Mouse (Mus musculus) embryonic facial prominence, embryonic 13.5 days (tissue): ENCODE results near the gene Ccdc126. TPM values are rescaled to one million over a fixed set of nuclear protein-coding genes. Genes with fewer than 3 reads are reported as not detected.
A peak's percentile ranks its signal among the peaks of the same experiment; 100 is the strongest.

Experiments
- ATAC-seq: fragments of 200-750 bp; cut with Nextera tagmentation; 2 replicates; pipeline ENCODE4 v1.8.0; 2017; ENCODE audit warnings: low read depth; ENCODE audit not compliant: insufficient number of reproducible peaks, insufficient read depth, low FRiP score, low TSS enrichment
- H3K27ac ChIP-seq: fragments of 300-500 bp; sonication (generic); 2 replicates; pipeline ENCODE4 v1.5.1; 2015; ENCODE audit warnings: moderate library complexity, mild to moderate bottlenecking, inconsistent platforms
- H3K27me3 ChIP-seq: fragments of 300-500 bp; sonication (generic); 2 replicates; pipeline ENCODE4 v1.6.1; 2015; ENCODE audit warnings: mild to moderate bottlenecking, inconsistent platforms
- H3K36me3 ChIP-seq: fragments of 300-500 bp; sonication (generic); 2 replicates; pipeline ENCODE4 v1.6.1; 2015; ENCODE audit warnings: mild to moderate bottlenecking, inconsistent platforms
- H3K4me1 ChIP-seq: fragments of 300-500 bp; sonication (generic); 2 replicates; pipeline ENCODE4 v1.6.1; 2015; ENCODE audit warnings: inconsistent platforms
- H3K4me2 ChIP-seq: fragments of 300-500 bp; sonication (generic); 2 replicates; pipeline ENCODE4 v1.6.1; 2015; ENCODE audit warnings: moderate library complexity, mild to moderate bottlenecking, inconsistent platforms
- H3K4me3 ChIP-seq: fragments of 300-500 bp; sonication (generic); 2 replicates; pipeline ENCODE4 v1.5.1; 2015; ENCODE audit warnings: mild to moderate bottlenecking, inconsistent platforms
- H3K9ac ChIP-seq: fragments of 300-500 bp; sonication (generic); 2 replicates; pipeline ENCODE4 v1.6.1; 2015; ENCODE audit warnings: mild to moderate bottlenecking, inconsistent platforms
- H3K9me3 ChIP-seq: fragments of 300-500 bp; sonication (generic); 2 replicates; pipeline ENCODE4 v1.6.1; 2016; ENCODE audit warnings: inconsistent platforms
- WGBS: fragments of 180-500 bp; shearing (Covaris S2); methylation state at CpG from one replicate; pipeline ENCODE4 v1.1.7; 2015; ENCODE audit warnings: mixed read lengths; 5-methylcytosine and 5-hydroxymethylcytosine counted together
- polyA plus RNA-seq: library from polyadenylated mRNA; unstranded; fragments of >200 nt; fragmentation: Nextera tagmentation; extraction: Ambion mirVana; gene quantifications from 2 replicates; pipeline ENCODE4 v1.2.1, GENCODE M21; 2015

Ccdc126 gene
- polyA plus RNA-seq, 1 experiment from 2014 or later: 11.1 TPM

DNA sequence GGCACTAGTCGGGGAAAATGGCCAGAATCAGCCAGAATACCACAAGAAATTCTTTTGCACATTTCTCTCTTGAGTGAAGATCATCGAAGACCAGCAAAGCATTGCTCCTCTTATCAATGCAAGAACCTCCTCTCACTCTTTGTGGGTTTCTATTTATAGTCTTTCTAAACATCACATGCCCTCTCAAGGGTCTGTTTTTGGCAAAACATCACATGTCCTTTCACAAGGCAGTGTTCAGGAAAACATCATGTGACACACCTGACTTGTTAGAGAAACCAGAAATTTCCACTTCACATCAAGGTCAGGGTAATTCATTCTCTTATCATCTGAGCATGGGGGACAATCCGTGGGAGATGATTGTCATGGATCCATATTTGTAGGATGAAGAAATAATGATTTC lies 35.5 kb downstream of the Ccdc126 start:
- no peak overlapping the region for H3K9ac ChIP-seq
- no peaks in the 10 kb centered on the region for H3K27me3 ChIP-seq
- H3K4me2 ChIP-seq: no peak overlapping the region
- 85% methylated on average over 3 of the region's 3 CpGs for WGBS
- no peak for ATAC-seq
- no peak overlapping the region for H3K27ac ChIP-seq
- no peaks in the 10 kb centered on the region for H3K4me1 ChIP-seq
- H3K36me3 ChIP-seq: no peaks in the 10 kb centered on the region
- H3K4me3 ChIP-seq: no peak overlapping the region
- no peaks in the 10 kb centered on the region for H3K9me3 ChIP-seq

DNA sequence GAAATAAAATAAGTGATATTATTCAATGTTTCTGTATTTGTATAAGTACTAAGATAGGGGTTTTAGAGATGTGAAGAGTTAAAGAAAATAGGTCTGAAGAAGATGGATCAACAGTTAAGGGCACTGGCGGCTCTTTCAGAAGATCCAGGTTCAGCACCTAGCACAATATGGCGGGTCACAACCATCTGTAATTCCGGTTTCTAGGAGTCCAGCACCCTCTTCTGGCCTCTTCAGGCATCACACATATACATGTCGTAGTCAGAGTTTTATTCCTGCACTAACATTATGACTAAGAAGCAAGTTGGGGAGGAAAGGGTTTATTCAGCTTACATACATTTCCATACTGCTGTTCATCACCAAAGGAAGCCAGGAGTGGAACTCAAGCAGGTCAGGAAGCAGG lies 36.1 kb downstream of the Ccdc126 start:
- Histone ChIP-seq H3K36me3 (no peaks in the 10 kb centered on the region), H3K4me2 (no peak overlapping the region), H3K27me3 (no peaks in the 10 kb centered on the region), H3K4me1 (no peaks in the 10 kb centered on the region), H3K27ac (no peak overlapping the region), H3K4me3 (no peak overlapping the region), H3K9me3 (no peaks in the 10 kb centered on the region), H3K9ac (no peak overlapping the region)
- 73% methylated on average over 4 of the region's 4 CpGs for WGBS
- no peak for ATAC-seq

DNA sequence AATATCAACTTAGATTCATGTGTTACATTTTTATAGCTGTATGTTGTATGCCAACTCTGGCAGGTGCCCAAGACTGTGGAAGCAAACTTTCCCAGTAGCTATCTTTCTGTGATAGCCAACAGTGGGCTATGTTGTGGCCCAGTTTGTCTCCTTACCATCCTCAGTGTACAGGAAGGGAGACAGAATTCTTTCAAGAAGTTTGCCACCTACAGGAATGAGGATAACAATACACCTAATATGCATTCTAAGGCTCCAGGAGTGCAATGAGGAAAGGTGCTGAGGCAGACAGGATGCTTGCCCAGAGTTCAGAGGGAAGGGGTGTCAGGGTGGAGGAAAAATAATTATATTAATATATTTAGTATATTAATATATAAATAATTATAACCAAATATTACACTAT lies 41.3 kb downstream of the Ccdc126 start:
- Histone ChIP-seq H3K36me3 (no peaks in the 10 kb centered on the region), H3K4me1 (no peaks in the 10 kb centered on the region), H3K27ac (no peak overlapping the region), H3K27me3 (no peaks in the 10 kb centered on the region), H3K9ac (no peak overlapping the region), H3K4me3 (no peak overlapping the region), H3K9me3 (no peaks in the 10 kb centered on the region), H3K4me2 (no peak overlapping the region)
- no peak for ATAC-seq

DNA sequence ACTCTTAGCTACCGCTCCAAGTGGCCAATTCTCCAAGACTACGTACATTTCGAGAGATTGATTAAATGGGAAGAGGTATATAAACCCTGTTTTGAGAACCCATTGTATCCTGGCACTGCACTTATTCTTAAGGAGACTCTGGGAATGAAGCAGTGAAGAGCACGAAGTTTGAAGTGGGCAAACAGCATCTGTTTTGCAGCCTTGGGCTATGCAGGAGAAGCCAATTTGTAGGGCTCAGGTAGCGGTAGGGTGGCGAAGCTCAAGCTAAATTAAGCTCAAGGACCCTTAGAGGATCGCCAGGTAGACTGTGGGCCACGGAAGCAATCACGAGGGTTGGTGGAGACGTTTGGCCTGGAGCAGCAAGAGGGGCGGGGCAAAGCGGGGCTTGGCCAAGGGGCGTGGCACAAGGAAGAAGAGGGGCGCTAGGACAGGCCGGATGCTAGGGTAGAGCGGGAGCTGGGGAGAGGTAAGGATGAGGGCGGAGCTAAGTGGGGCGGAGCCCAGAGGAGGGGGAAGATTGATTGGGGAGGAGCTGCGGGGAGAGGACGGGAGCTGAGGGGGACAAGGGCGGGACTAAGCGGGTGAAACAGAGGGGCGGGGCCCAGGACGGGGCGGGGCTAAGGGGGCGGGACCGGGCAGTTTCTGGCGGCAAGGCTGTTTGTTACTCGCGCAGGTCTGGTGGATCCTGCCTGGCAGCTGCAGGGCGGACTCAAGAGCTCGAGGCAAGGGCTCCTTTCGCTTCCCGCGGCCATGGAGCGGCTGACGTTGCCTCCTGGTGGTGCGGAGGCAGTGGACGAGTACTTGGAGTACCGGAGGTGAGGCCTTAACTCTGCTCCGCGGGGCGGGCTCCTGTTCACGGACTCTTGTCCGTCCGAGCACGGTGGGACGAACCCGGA lies 48.3 kb downstream of the Ccdc126 start, which contains the start of gene Fam221a:
Fam221a (plus strand) TSS at position 581 of the 896 bp plus-strand sequence.
- H3K36me3 ChIP-seq: no peaks in the 10 kb centered on the region
- peak within 1 kb of the TSS; percentile 63 for H3K4me3 ChIP-seq
- peak within 1 kb of the TSS; percentile 78 for H3K9ac ChIP-seq
- peak within 1 kb of the TSS; percentile 83 for H3K4me2 ChIP-seq
- peak within 1 kb of the TSS; percentile 86 for H3K27ac ChIP-seq
- no peaks in the 10 kb centered on the region for H3K27me3 ChIP-seq
- no peaks in the 10 kb centered on the region for H3K9me3 ChIP-seq
- 3% methylated on average over 49 of the region's 49 CpGs for WGBS
- peaks cover 8% of the 10 kb centered on the region for H3K4me1 ChIP-seq
- peak; percentile 95 for ATAC-seq

DNA sequence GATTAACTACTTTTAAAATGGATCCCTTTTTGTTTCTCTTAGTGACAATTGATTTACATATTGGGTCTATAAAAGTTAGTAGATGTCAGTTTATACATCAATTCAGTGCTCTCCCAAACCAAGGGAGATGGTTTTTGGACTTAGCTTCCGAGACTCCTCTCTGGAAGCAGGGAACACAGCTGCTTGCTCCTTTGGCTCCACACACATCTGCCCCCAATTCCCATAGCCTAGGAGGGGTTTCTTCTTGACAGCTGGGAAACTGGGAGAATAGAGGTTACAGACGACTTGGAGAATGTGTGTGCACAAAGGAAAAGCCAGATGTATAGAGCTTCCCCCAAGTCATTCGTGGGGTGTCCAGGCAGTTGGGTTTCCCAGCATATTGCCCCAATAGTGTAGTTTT lies 49.1 kb downstream of the Ccdc126 start:
- ATAC-seq: no peak
- 20% methylated on average over 3 of the region's 3 CpGs for WGBS
- H3K4me3 ChIP-seq: peak overlapping the region; percentile 63
- no peaks in the 10 kb centered on the region for H3K9me3 ChIP-seq
- peak overlapping the region; percentile 83 for H3K4me2 ChIP-seq
- peak overlapping the region; percentile 78 for H3K9ac ChIP-seq
- H3K27me3 ChIP-seq: no peaks in the 10 kb centered on the region
- no peaks in the 10 kb centered on the region for H3K36me3 ChIP-seq
- peaks cover 8% of the 10 kb centered on the region for H3K4me1 ChIP-seq
- H3K27ac ChIP-seq: no peak overlapping the region

DNA sequence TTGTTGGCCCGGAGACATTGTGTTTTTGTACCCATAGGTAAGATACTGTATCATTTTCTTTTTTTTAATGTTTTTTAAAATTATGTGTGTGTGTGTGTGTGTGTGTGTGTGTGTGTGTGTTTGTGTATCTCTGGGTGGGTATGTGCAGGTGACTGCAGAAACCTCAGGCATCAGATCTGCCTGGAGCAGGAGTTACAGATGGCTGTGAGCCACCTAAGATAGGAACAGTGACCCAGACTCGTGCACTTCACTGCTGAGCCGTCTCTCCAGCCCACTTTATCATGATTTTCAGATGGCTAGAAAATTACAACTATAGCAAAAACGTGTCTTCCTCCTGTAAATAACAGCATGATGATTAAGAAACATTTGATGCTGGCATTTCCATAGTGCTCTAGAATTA lies 53.6 kb downstream of the Ccdc126 start:
- Histone ChIP-seq H3K9ac (no peak overlapping the region), H3K36me3 (no peaks in the 10 kb centered on the region), H3K4me1 (peaks cover 8% of the 10 kb centered on the region), H3K27me3 (no peaks in the 10 kb centered on the region), H3K4me3 (no peak overlapping the region), H3K27ac (no peak overlapping the region), H3K4me2 (no peak overlapping the region), H3K9me3 (no peaks in the 10 kb centered on the region)
- WGBS: 83% methylated on average over 4 of the region's 4 CpGs
- no peak for ATAC-seq

DNA sequence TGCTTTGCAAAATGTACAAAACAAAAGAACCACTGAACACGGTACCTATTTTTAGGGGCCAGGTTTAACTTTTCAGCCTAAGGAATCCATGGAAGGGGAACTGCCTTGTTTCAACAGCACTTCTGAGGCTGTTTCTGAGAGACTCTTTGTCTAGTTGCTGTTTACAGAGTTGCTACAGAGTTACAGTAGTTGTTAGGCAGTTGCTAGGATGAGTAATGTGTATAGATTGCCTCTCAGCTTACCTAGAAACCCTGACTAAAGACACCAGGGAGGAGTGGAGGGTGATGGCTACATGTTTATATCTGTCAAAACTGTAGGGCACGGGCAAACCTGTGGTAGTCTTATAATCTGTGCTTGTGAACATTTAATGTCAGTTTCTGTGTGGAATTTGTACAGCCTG lies 54.9 kb downstream of the Ccdc126 start:
- Histone ChIP-seq H3K36me3 (no peaks in the 10 kb centered on the region), H3K9ac (no peak overlapping the region), H3K27ac (no peak overlapping the region), H3K4me3 (no peak overlapping the region), H3K27me3 (no peaks in the 10 kb centered on the region), H3K4me1 (peaks cover under 1% of the 10 kb centered on the region; the same call in 1 of the 2 replicates), H3K4me2 (no peak overlapping the region), H3K9me3 (no peaks in the 10 kb centered on the region)
- 79% methylated on average over 2 of the region's 2 CpGs for WGBS
- ATAC-seq: no peak

DNA sequence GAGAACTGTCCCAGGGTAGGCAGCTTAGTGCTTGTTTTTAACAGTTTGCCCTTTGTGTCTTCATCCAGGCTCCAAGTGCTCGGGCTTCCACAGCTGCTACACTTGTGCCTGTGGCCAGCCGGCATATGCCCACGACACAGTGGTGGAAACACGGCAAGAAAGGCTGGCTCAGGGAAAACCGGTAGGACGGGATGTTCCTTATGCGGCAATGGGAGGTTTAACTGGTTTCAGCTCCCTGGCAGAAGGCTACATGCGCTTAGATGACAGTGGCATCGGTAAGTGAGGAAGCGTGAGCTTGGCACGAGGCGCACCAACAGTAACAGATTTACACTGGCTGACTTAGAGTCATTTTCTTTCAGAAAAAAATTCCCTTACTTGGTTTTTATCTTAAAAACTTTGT lies 59.3 kb downstream of the Ccdc126 start:
- WGBS: 55% methylated on average over 12 of the region's 12 CpGs
- Histone ChIP-seq H3K4me3 (no peak overlapping the region), H3K27me3 (no peaks in the 10 kb centered on the region), H3K4me2 (no peak overlapping the region), H3K27ac (no peak overlapping the region), H3K9me3 (no peaks in the 10 kb centered on the region), H3K4me1 (no peaks in the 10 kb centered on the region), H3K36me3 (peaks cover 16% of the 10 kb centered on the region), H3K9ac (no peak overlapping the region)
- no peak for ATAC-seq

Other genes starting within 250 kb of the Ccdc126 start
- gene Malsu1, start 245.5 kb upstream of the Ccdc126 start, polyA plus RNA-seq: 83.8 and 87.9 TPM in 2 replicates
- gene Igf2bp3, start 104.3 kb upstream of the Ccdc126 start, polyA plus RNA-seq: 69.9 and 75.5 TPM in 2 replicates
- 136 and 143 TPM in 2 replicates for gene Tra2a, start 55.2 kb upstream of the Ccdc126 start, polyA plus RNA-seq
- 8.1 and 11.9 TPM in 2 replicates for gene Fam221a, start 48.5 kb downstream of the Ccdc126 start, polyA plus RNA-seq
- gene Stk31, start 76.3 kb downstream of the Ccdc126 start, polyA plus RNA-seq: not detected in 2 replicates